Mouse (Mus musculus) limb, embryonic 14.5 days (tissue): ENCODE results near the gene Mlxip. TPM values are rescaled to one million over a fixed set of nuclear protein-coding genes. Genes with fewer than 3 reads are reported as not detected.

Experiments
- ATAC-seq: fragments of 200-750 bp; cut with Nextera tagmentation; 2 replicates; pipeline ENCODE4 v1.8.0; 2017; ENCODE audit warnings: low read depth, moderate number of reproducible peaks, moderate TSS enrichment; ENCODE audit not compliant: low FRiP score
- DNase-seq: peaks from one replicate; pipeline ENCODE4 v3.0.0-alpha.2; 2015; ENCODE audit warnings: low spot score
- H3K27ac ChIP-seq: fragments of 300-500 bp; sonication (generic); replicated peaks from 2 replicates; pipeline ENCODE4 v1.5.1; 2014; ENCODE audit warnings: low read depth, mild to moderate bottlenecking, low read length, moderate library complexity, mixed read lengths
- H3K27me3 ChIP-seq: fragments of 300-500 bp; sonication (generic); 2 replicates; pipeline ENCODE4 v1.6.1; 2014; ENCODE audit warnings: low read length, mixed read lengths; ENCODE audit not compliant: control insufficient read depth, insufficient read depth
- H3K36me3 ChIP-seq: fragments of 300-500 bp; sonication (generic); 2 replicates; pipeline ENCODE4 v1.6.1; 2014; ENCODE audit warnings: mild to moderate bottlenecking, low read length, moderate library complexity, mixed read lengths; ENCODE audit not compliant: control insufficient read depth, insufficient read depth
- H3K4me1 ChIP-seq: fragments of 300-500 bp; sonication (generic); 2 replicates; pipeline ENCODE4 v1.6.1; 2014; ENCODE audit warnings: antibody characterized with exemption, low read length, mixed read lengths; ENCODE audit not compliant: control insufficient read depth, insufficient read depth
- H3K4me2 ChIP-seq: fragments of 300-500 bp; sonication (generic); replicated peaks from 2 replicates; pipeline ENCODE4 v1.6.1; 2014; ENCODE audit warnings: low read depth, mild to moderate bottlenecking, low read length, moderate library complexity; ENCODE audit not compliant: severe bottlenecking
- H3K4me3 ChIP-seq: fragments of 300-500 bp; sonication (generic); replicated peaks from 2 replicates; pipeline ENCODE4 v1.5.1; 2014; ENCODE audit warnings: low read length
- H3K9ac ChIP-seq: fragments of 300-500 bp; sonication (generic); 2 replicates; pipeline ENCODE4 v1.6.1; 2014; ENCODE audit warnings: mild to moderate bottlenecking, low read depth, low read length, moderate library complexity; ENCODE audit not compliant: severe bottlenecking
- H3K9me3 ChIP-seq: fragments of 300-500 bp; sonication (generic); 2 replicates; pipeline ENCODE4 v1.6.1; 2016; ENCODE audit warnings: low read length; ENCODE audit not compliant: control insufficient read depth
- POLR2A ChIP-seq: fragments of 200-500 bp; IDR thresholded peaks from 2 replicates; pipeline ENCODE4 v1.8.0; 2012; ENCODE audit warnings: inconsistent platforms, mild to moderate bottlenecking, moderate library complexity, borderline replicate concordance; ENCODE audit not compliant: insufficient read depth, insufficient read length; ENCODE audit errors: extremely low read depth
- WGBS: fragments of 180-500 bp; shearing (Covaris S2); extraction: QIAGEN DNeasy Blood & Tissue Kit; methylation state at CpG from one replicate; pipeline ENCODE4 v1.1.7; 2014; 5-methylcytosine and 5-hydroxymethylcytosine counted together
- polyA plus RNA-seq, 2 experiments: library from polyadenylated mRNA; depleted of rRNA in 1 of 2; stranded (reverse) in 1 of 2; unstranded in 1 of 2; fragments of >200 nt; fragmentation: Nextera tagmentation in 1 of 2; extraction: Ambion mirVana in 1 of 2; gene quantifications; 2 replicates each; pipeline versions ENCODE4 v1.2.1 to v1.2.3; 2012 to 2014

Gene Mlxip
- polyA plus RNA-seq, 2 experiments: 16.5 to 28.3 TPM

GRCm38 (mm10) chr5:123440664-123441063 lies 46.1 kb downstream of the Mlxip start:
- Histone ChIP-seq H3K36me3 (peaks cover 42% of the 10 kb centered on the region), H3K4me1 (no peaks in the 10 kb centered on the region), H3K9me3 (no peaks in the 10 kb centered on the region), H3K9ac (no peak overlapping the region), H3K27me3 (no peaks in the 10 kb centered on the region), H3K4me2 (no peak overlapping the region), H3K27ac (no peak overlapping the region), H3K4me3 (no peak overlapping the region)
- ATAC-seq (no peak), DNase-seq (no peak)
- 65% methylated on average over 4 of the region's 4 CpGs for WGBS
- no peak for TF ChIP-seq POLR2A

- Histone ChIP-seq H3K27ac (no peak overlapping the region), H3K4me3 (no peak overlapping the region), H3K36me3 (peaks cover 56% of the 10 kb centered on the region), H3K9ac (no peak overlapping the region), H3K27me3 (no peaks in the 10 kb centered on the region), H3K9me3 (no peaks in the 10 kb centered on the region), H3K4me1 (no peaks in the 10 kb centered on the region), H3K4me2 (no peak overlapping the region)
- 92% methylated on average over 3 of the region's 3 CpGs for WGBS
- ATAC-seq (no peak), DNase-seq (no peak)
- no peak for TF ChIP-seq POLR2A
These were observed 47.7 kb downstream of the Mlxip start for GRCm38 (mm10) chr5:123442283-123442682.

GRCm38 (mm10) chr5:123444069-123444468 lies 49.5 kb downstream of the Mlxip start:
- Histone ChIP-seq H3K36me3 (peaks cover 59% of the 10 kb centered on the region), H3K4me1 (no peaks in the 10 kb centered on the region; the same call in 1 of the 2 replicates), H3K4me3 (no peak overlapping the region), H3K9ac (no peak overlapping the region), H3K27me3 (no peaks in the 10 kb centered on the region), H3K9me3 (no peaks in the 10 kb centered on the region), H3K4me2 (no peak overlapping the region), H3K27ac (no peak overlapping the region)
- WGBS: 48% methylated on average over 4 of the region's 4 CpGs
- DNase-seq: peak; percentile 61
- ATAC-seq: 0 out of 2 replicates have a peak, but pooled peaks have one; percentile 31
- no peak for TF ChIP-seq POLR2A

GRCm38 (mm10) chr5:123444849-123445334 lies 50.3 kb downstream of the Mlxip start:
- H3K27ac ChIP-seq: no peak overlapping the region
- no peak overlapping the region for H3K4me3 ChIP-seq
- peaks cover 65% of the 10 kb centered on the region for H3K36me3 ChIP-seq
- H3K27me3 ChIP-seq: no peaks in the 10 kb centered on the region
- 84% methylated on average over 5 of the region's 5 CpGs for WGBS
- no peak for DNase-seq
- no peak overlapping the region for H3K9ac ChIP-seq
- TF ChIP-seq POLR2A: no peak
- no peak overlapping the region for H3K4me2 ChIP-seq
- ATAC-seq: no peak
- no peaks in the 10 kb centered on the region for H3K9me3 ChIP-seq
- no peaks in the 10 kb centered on the region; the same call in 1 of the 2 replicates for H3K4me1 ChIP-seq

- Histone ChIP-seq H3K4me2 (no peak overlapping the region), H3K27me3 (no peaks in the 10 kb centered on the region), H3K27ac (no peak overlapping the region), H3K4me3 (no peak overlapping the region), H3K4me1 (no peaks in the 10 kb centered on the region; the same call in 1 of the 2 replicates), H3K9me3 (no peaks in the 10 kb centered on the region), H3K9ac (no peak overlapping the region), H3K36me3 (peaks cover 67% of the 10 kb centered on the region)
- 95% methylated on average over 7 of the region's 7 CpGs for WGBS
- no peak for TF ChIP-seq POLR2A
- DNase-seq (no peak), ATAC-seq (no peak)
These were observed 57.3 kb downstream of the Mlxip start for GRCm38 (mm10) chr5:123451886-123452285.
